Mouse (Mus musculus) kidney, adult 18-20 months (tissue): ENCODE data around the gene Mdga1.
A peak's percentile ranks its signal among the peaks of the same experiment; 100 is the strongest.

Experiments used
- DNase-seq: peaks from one replicate; pipeline ENCODE4 v3.0.0; 2021

Mdga1 gene

DNA sequence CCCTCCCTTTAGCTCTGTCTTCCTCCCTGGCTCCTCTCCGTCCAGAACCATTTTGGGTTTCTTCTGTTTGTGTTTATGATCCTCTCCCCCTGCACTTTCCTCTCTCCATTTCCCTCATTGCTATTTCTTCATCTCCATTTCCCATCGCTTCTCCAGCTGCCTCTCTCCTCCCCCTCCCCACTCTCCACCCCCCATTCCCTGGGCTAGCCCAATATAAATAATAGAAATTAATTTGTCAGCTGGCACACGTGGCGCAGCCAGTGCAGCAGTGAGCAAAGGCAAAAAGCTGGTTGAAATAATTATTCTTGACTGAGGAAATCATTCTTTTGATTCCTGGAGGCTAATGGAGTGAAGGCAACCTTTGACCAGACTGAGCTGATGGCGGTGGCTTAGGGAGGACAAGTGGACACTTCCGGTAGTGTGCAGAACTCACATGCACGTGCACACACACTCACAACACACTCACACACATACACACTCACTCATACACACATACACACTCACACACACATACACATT, at the start of gene Mdga1:
Gene Mdga1, minus strand, starts transcription at position 51 of the 519 bp plus-strand sequence.
- no peak for DNase-seq

DNA sequence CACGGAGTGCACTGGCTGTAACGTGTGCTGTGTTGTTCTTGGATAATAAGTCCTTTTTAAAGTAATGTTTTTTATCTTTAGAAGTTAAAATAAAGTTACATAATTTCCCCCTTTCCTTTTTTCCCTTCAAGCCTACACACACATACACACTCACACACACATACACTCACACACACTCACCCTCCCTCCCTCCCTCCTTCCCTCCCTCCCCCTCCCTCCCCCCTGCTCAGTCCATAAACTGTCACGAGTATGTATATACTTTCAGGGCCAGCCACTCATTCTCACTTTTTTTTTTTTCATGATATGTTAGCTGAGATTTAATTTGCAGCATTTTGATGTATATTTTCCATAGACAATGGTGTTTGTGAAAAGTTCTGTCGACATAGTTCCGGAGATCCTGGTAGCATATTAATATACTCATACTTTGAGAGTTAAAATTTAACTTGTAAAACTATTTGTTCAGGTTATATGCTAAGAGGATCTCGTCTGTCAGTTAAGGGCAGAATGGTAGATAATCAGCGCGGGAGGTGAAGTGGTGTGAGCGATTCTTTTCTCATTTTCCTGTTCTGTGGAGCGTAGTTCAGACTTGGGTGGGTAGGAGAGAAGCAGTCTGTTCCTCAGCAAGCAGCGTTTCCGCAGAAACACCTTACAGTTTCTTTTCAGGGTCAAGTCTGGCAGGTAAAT, 49.2 kb upstream of the Mdga1 start:
- DNase-seq, result no peak

DNA sequence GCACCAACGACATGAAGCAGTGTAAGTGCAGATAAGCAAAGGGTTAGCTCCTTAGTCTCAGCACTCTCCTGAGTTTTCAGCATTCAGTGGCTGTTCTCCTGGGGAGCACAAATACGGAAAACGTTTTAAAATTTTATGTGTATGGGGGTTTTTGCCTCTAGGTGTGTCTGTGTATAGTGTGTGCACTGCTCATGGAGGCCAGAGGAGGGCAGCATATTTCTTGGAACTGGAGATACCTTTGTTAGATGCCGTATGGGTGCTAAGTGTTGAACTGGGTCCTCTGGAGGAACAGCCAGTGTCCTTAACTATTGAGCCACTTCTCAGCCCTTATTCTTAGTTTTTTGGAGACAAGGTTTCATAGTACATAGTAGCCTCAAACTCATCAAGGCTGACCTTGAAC, 44.8 kb upstream of the Mdga1 start:
- no peak for DNase-seq

DNA sequence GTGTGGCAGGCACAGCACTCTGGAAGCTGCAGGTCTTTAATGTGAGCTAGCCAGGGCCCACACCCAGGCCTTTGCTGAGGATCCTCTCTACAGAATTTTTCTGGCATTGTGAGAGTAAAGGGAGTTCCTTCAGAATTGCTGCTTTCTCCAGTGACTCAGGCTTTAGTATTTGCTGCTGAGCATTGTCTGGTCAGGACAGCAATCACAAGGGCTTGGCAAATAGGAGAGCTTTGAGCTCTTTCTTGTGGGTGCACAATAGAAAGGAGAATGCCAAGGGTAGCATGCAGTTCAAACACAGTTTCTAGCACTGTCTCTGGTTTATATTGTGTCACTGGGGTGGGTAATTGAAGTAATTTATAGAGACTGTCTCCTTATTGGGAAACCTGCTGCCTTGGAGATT, 38.5 kb upstream of the Mdga1 start:
- DNase-seq, result no peak

DNA sequence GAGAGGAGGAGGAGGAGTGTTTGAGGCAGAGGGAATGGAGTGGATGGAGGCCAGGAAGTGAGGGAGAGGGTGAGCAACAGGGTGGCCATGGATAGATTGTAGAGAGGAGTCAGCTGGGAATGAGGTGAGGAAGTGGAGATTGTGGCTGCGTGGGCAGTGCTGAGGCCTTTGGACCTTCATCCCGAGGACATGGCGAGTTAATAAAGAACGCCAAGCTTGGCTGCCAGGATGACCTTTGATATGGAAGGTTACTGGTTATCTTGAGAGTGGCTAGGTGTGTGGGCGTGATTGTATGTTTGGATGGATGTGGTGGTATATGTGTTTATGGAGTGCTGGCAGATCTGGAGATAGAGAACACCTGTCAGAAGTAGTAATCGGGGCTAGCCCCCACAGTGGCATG, 38.0 kb upstream of the Mdga1 start:
- peak; percentile 57 for DNase-seq

DNA sequence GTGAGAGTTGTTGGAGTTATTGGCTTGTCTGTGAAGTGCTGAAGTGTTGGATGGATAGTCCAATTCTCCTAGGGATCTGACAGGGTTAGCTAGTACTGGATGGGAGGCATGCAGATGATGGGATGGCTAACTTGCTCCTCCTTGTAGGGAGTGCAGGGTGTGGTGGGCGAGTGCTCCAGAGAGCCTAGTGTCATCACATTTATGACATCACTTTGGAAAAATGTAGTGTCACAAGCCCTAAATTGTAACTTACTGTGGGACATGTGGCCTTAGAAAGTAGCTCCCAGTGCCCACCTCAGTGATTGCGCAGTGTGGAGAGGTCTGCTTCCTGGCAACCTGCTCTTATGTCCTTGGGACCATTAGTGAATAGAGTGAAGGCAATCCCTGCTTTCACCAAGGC, 37.0 kb upstream of the Mdga1 start:
- peak; percentile 7 for DNase-seq

DNA sequence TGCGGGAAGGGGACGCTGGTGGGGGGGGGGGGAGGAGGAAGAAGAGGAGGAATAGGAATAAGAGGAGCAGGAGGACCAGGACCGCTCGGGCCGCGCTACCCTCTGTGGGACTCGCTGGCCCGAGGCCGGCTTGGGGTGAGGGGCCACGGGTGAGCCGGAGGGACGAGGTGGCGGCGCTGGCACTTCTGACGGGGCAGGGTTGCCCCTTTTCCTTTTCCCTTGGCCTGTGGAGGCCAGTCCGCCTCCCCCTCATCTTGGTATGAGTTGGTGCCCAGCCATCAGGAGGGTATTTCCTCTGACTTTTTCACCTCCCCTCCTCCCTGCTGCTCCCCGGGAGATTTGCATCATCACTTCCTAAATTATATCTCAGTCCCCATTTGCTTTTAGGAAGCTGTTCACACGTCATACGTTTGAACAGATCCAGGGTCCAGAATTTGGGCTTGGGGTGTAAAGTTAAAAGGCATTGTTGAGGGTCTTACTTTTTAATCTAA, 35.6 kb upstream of the Mdga1 start:
- peak; percentile 54 for DNase-seq

DNA sequence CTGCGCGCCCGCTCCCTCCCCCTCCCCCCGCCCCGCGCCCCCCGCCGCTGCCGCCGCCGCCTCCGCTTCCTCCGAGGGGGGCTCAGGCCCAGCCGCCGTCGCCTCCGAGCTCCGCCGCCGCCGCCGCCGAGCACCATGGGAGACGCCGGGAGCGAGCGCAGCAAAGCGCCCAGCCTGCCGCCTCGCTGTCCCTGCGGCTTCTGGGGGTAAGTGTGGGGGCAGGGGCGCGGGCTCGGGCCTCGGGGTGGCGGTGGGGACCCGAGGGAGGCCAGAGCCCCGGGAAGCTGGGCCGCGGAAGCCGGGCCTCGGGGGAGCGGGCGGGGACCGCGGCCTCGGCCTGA, 35.2 kb upstream of the Mdga1 start:
- DNase-seq, result no peak

DNA sequence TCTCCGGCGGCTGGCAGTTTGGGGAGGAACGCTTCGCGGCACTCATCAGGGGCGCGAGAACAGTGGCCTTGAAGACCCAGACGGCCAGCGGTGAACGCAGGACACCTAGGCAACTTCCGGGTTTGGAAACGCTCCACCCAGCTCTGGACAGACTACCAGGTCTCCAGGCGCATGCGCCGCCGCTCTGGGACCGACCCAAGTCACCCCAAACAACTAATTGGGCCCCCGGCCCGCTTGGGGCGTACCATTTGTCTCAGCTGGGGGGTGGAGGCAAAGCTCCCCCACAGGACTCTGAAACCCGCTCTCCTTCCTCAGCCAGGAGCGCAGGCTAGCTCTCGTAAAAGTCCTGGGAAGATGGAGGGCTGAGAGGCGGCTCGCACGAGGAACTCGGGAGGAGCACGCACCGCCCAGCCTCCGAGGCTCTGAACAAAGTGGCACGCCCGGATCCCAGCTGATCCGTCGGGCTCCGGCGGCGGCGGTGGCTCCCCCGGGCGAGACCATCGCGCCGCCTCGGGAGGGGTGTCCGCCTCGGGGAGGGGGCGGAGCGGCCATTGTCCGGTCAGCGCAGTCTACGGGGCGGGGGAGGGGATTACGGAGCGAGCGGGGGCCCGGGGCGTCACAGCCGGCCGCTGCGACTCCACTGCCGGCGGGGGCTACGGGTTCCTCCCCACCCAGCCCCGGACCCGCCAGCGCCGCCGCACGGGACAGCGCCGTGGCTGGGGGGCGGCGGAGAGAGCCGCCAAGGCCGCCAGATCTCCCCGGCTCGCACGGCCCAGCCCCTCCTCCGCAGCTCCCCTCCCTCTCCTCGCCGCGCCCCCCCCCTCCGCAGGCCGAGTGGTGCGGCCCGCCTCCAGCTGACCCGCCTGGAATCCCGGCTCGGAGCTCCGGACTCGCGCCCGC, 34.6 kb upstream of the Mdga1 start, which contains the start of gene Zfand3:
Gene Zfand3, plus strand, starts transcription at position 531 of the 900 bp plus-strand sequence.
- DNase-seq, result peak; percentile 96

DNA sequence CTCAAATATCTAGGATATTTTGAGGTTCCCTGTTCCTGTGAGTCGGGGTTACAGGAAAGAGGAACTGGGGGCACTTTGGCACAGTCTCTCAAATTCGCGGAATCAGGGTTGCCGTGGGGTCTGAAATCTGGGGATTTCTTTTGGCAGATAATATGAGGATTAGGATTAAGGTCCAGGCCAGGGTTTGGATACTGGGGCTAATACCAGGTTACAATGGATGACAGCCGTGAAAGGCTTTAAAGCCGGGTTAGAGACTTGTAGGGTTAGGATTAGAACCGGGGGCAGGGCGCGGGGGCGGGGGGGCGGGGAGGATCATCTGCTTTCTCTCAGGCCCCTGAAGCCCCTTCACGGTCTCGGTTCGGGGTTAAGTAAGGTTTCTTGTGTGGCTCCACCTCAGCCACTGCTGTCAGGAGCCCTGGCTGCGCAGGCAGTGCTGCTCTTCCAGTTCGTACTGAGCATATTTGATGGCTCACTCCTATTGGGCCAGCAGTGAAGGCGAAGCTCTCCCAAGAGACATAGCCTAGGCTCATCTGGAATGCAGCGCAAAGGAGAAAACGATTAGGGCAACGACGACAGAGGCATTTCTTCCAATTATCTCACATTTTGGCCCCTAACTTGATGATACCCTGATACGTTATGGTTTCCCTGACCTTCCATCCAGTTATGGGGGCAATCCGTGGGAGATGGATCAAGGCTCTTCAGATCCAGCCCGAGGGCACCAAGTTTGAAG, 28.8 kb upstream of the Mdga1 start:
- no peak for DNase-seq

DNA sequence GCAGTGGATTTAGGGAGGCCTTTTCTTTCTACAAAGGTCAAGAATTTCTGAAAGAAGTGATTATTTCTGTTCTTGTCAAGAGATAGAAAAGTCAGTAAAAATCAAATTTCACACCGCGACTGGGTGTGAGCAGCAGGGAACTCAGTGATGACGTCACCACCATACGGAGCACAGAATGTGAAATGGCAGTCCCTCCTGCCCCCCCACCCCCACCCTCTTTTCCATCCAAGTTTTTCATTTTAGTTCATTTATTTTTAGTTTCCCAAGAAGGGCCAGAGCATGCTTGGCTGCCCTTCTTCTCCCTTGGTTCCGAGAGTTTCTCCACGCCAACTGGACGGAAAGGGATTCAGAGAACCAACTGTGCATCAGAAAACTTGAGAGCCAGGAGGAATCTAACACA, 27.8 kb upstream of the Mdga1 start:
- DNase-seq, result no peak

DNA sequence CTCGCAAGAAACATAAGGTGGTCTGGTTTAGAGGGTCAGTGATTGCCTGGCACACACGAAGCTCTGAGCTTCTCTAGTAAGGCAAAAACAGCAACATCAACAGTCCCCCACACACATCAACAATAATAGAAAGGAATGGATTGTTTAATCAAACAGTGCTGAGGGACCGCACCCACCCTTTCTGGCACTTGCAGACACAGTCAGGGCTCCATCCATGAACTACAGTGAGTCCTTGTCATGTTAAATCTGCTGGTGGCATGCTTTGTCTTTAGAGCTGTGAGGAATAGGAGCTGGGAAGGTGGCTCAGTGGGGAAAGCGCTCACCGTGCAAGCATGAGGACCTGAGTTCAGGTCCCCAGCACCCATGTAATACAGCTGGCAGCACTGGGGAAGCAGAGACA, 26.1 kb upstream of the Mdga1 start:
- DNase-seq, result no peak

DNA sequence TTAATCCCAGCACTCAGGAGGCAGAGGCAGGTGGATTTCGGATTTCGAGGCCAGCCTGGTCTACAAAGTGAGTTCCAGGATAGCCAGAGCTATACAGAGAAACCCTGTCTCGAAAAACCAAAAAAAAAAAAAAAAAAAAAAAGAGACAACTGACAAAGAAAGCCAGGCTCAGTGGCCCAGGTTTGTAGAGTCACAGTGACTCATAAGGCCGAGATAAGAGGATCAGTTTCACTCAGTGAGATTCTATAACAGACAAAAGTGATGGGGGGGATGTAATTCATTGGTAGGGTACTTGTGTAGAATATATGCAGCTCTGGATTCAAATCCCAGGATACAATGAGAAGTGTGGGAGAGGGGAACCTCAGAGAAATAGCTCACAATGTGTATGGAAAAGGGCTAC, 24.6 kb upstream of the Mdga1 start:
- DNase-seq, result no peak

DNA sequence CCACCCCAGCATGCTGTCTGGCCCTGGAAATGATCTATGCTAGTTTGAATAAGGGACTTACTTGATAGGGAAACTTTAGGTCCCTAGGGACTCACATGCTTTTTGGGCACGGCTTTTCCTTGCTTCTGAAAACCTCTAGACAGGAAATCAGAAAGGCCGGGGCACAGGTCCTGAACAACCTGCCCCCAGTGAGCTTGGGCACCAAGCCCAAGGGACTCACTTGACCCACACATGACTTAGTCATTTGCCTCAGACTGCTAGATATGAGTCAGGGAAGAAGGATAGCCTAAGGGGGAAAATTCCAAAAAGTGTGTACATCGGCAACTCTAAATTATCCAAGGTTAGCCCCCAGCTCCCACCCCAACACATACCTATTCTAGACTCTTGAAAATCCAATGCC, 24.1 kb upstream of the Mdga1 start:
- DNase-seq, result no peak

DNA sequence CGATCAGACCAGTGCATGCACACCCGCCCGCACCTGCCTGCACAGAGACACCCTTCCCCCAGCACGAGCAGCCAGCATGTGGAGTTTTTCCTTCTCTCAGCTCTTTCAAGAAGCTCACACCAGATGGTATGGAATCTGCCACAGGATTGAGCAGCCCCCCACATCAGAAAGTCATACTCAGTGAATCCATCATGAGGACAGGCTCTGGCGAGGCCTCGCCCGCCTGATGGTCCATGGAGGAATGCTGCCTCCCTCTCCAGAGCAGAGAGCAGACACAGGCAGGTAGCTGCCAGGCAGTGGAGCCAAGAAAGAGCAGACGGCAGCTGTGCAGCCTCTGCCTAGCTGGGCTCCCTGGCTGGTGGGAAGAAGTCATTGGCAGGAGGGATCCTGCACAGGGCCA, 23.6 kb upstream of the Mdga1 start:
- no peak for DNase-seq

DNA sequence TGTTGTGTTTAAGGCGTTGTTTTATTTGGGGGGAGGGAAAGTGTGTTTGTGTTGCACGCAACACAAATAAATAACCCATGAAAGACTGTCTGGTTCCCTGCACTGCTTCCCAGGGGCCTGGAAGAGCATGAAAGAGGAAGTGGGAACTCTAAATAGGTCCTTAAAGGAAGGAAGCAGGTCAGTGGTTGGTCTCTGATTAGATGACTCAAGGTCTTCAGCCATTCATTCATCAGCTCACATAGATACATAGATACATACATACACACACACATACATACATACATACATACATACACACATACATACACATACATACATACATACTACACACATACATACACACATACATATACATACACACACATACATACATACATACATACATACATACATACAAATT, 21.0 kb upstream of the Mdga1 start:
- no peak for DNase-seq

DNA sequence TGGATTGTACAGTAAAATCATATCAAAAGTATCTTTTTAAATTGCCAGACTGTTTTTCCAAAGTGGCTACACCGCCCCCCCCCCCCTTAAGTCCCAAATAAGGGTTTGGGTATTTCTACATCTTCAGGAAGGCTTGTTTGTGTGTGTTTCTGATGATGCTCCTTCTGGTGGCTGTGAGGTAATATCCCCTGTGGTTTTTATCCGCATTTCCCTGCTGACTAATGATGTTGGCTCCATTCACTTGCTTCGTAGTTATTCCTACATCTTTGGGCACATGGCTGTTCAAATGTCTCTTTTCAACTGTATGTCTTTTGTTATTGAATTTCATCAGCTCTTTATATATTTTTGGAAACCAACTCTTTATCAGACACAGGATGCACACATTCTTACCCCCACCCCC, 20.2 kb upstream of the Mdga1 start:
- no peak for DNase-seq

DNA sequence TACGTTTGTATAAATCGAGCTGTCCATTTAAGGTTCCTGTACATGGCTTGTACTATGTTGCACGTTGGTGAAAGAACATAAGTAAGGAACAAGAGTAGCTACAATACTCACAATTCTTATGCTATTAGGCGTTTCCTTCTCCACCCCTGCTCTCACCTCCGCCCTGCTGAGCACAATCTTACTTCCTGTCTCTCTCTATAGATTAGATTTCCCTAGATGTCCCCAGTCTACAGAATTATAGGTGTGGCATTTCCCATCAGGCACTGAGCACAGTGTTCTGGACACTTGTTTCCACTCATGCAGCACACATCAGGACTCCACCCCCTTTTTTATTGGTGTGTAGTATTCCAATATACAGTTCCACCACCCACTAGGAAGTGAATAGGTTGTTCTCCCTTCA, 19.8 kb upstream of the Mdga1 start:
- no peak for DNase-seq

DNA sequence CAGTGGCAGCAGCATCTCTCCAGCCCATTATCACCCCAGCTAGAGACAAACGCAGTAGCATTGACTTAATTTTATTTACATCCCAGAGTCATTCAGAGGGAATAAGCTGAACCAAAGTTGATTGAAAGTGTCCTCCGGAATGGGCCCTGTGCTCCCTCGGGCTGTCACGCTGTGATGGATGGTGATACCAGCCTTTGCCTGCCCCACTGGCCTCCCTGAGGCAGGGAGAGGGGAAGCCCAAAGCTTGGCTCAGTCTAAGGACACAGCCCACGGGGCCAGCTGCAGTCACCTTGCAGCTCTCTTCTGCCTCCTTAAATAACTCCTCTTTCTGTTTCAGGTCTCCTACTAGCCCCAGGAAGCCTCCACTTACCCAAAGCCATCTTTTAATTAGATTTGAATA, 18.3 kb upstream of the Mdga1 start:
- DNase-seq, result no peak

DNA sequence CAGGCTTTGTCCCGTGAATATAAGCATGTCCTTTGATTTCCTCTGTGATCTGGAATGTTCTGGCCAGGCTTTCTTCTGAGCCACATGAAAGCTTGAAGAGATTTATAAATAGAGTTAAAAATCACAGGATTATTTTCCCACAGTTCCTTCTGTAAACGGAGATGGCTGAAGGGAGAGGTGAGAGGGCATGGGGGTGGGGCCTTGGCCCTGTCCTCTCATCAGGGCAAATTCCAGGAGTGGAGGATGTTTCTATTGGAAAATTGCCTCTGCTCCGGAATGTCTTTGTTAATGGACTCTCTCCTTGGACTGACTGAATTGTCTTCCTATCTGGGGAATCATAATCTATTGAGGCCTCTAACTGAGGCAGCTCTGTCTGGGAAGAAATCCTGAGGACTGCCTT, 15.6 kb upstream of the Mdga1 start:
- DNase-seq, result peak; percentile 64

DNA sequence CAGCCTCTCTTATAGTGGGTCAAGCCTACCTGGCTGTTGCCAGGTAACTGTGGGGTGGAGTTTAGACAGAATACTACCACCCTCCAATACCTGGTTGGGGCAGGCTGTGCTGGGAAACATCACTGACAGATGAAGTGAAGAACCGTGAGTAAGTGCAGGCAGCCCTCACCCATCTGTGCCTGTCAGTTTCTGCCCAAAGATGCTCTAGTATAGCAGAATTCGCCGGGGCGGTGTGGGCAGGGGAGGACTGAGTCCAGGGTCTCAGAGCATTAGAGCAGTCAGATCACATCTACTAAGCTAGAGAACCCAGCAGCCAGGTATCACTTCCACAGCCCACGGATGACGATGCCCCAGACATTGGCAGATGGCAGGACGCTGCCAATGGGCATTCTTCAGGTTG, 15.0 kb upstream of the Mdga1 start:
- DNase-seq, result no peak

DNA sequence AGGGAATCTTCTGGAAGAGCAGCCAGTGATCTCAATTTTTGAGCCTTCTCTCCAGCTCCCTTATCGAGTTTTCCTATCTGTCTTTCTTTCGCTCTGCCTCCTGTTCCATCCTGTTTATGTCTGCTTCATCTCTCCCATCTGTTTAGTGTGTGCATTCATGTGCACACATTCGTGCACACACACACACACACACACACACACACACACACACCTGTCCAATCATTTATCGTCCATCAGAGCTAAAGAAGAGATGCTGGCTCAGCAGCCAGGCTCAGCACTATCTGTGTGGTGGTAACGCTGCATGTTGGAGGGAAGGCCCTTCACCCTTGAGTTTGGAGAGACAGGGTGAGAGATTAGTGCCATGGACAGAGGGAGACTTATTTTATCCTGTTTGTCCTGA, 13.3 kb upstream of the Mdga1 start:
- DNase-seq, result no peak

DNA sequence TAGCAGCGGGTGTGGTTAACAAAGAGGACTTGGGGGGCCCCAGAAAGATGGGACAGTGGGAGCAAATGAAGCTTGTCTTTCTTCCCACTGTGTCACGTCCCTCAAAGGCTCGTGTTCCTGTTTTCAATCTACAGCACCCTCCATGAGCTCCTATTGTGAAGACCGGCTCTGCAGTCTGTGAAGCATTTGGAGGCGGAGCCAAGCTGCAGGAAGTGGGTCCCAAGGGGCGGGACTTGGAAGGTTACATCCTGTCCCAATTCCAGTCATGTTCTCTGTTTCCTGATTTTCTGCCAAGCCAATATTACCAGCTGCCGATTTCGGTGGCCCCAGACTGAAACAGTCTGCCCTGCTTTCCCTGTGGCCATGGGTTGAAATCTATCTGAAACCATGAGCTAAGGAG, 11.7 kb upstream of the Mdga1 start:
- no peak for DNase-seq

DNA sequence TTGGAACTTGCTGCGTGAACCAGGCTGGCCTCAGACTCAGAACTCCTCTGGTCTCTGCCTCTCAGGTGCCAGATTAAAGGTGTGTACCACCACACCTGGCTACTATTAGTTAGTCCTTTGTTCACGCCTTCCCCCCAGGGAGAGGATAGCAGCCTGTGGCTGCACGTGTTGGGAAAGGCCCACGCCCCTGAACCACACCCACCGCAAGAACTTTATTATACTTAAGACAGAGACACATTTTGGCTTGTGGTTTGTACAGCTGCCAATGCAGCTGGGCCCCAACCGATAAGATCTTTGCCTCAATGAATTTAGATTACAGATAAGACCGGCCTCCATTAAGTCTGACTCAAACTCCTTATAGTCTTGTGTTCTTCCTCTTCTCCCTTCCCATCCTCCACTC, 10.0 kb upstream of the Mdga1 start:
- no peak for DNase-seq
